Mouse (Mus musculus) brown adipose tissue, adult 24 weeks (tissue): ENCODE results near the gene Myo3a. TPM values are rescaled to one million over a fixed set of nuclear protein-coding genes. Genes with fewer than 3 reads are reported as not detected.

Experiments
- H3K27ac ChIP-seq: fragments of 200-500 bp; replicated peaks from 2 replicates; pipeline ENCODE4 v1.5.1; 2012; ENCODE audit warnings: low read depth, mild to moderate bottlenecking, low read length
- H3K4me1 ChIP-seq: fragments of 200-500 bp; 2 replicates; pipeline ENCODE4 v1.6.1; 2012; ENCODE audit warnings: low read length, mixed read lengths; ENCODE audit not compliant: control insufficient read depth, insufficient read depth, insufficient read length
- H3K4me3 ChIP-seq: fragments of 200-500 bp; 2 replicates; pipeline ENCODE4 v1.5.1; 2012; ENCODE audit warnings: low read depth, mild to moderate bottlenecking, low read length, moderate library complexity; ENCODE audit not compliant: insufficient read depth
- polyA plus RNA-seq: library from polyadenylated mRNA; stranded (reverse); fragments of >200 nt; gene quantifications from 2 replicates; pipeline ENCODE4 v1.2.4, GENCODE M21; 2012; ENCODE audit not compliant: missing spikeins, insufficient read depth, insufficient read length

The Myo3a gene
- polyA plus RNA-seq, 1 experiment = not detected

DNA sequence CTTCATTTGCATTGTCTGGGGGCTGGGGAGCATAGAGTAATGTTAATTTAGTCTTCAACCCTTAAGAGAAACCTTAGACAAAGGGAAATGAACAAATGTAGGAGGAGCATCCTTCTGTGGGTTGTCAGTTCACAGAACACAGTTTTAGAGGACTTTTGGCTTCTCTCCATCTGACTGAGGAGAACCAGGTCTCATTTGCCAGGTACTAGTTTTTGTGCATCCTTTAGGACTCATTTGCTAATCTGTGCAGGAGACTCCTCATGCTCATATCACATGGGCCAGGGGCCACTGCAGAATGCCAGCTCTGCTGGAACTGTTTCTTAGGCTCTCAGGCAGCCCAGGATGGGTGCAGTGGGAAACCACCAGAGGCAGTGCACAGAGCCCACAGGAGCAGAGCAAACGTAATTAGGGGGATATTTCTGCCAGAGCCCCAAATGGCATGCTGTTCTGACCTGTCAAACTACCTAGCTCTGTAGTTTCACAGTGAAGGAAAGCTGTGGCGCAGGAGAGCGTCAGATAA lies 399.9 kb downstream of the Myo3a start:
- no peak overlapping the region for H3K4me3 ChIP-seq
- H3K27ac ChIP-seq = no peak overlapping the region
- no peaks in the 10 kb centered on the region; the same call in 1 of the 2 replicates for H3K4me1 ChIP-seq

DNA sequence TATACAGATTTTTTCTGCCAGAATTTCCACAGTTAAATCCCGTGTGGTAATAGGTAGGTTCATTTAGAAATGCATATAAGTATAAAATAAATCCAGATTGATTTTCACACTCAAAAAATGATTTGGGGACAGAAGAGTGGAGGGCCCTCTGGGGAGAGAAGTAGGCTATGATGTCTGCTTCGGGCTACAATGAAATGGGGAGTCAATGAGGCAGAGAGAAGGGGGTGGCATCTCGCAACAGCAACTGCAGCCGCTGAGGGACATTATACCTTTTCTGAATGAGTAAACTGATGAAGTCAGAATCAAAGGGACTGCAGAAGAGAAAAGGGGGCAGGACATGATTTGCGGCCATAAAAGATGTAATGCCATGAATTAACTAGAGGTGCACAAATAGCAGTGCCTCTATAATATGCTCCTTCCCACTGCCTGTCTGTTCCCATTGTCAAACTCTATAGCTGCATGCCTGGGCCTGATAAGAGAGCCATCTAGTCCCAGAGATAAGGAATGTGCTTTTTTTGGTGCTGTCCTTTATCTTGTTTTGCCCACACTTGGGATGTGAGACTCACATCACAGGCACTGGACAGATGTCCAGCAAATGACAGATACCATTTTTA lies 400.6 kb downstream of the Myo3a start:
- Histone ChIP-seq H3K4me3 (no peak overlapping the region), H3K27ac (no peak overlapping the region), H3K4me1 (no peaks in the 10 kb centered on the region)

- Histone ChIP-seq H3K4me1 (no peaks in the 10 kb centered on the region), H3K27ac (no peak overlapping the region), H3K4me3 (no peak overlapping the region)
These were observed 407.5 kb downstream of the Myo3a start for GRCm38 (mm10) chr2:22634766-22635165.

- no peak overlapping the region for H3K27ac ChIP-seq
- H3K4me1 ChIP-seq = no peaks in the 10 kb centered on the region
- no peak overlapping the region for H3K4me3 ChIP-seq
These were observed 418.8 kb downstream of the Myo3a start for GRCm38 (mm10) chr2:22646134-22646533.

DNA sequence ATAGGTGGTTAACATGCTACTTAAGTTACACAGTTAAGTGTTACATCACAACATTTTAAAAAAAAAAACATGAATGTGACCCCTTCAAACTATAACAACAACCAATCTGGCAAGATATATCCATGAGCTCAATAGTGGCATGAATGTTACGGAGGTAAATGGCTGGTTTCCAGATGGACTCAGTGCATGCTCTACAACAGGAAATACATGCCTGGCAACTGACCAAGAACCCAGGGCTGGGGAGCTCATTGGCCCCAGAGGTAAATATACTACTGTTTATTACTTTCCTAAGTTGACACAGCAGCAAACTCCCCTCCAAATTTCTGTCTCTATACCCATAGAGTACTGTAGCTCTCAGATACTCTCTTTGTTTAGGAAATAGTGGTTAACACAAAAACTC lies 421.1 kb downstream of the Myo3a start:
- Histone ChIP-seq H3K4me1 (no peaks in the 10 kb centered on the region), H3K27ac (no peak overlapping the region), H3K4me3 (no peak overlapping the region)

DNA sequence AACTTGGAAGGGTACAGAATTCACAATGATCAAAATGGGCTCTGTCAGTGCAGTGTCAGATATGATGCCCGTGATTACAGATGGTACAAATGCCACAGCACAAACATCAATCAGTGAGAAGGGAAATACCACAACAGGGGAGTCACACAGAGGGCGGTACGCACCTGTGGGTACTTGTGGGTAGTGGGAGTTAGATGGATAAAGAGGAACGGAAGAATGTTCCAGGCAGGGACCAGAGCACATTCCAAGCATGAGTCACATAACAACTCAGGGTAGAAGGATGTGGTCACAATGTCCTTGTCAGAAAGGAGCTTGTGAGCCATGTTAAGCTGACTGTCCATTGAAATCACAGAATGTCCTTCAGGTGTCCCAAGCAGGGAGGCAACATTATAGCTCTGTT lies 424.5 kb downstream of the Myo3a start:
- no peak overlapping the region for H3K27ac ChIP-seq
- H3K4me3 ChIP-seq = no peak overlapping the region
- no peaks in the 10 kb centered on the region for H3K4me1 ChIP-seq

DNA sequence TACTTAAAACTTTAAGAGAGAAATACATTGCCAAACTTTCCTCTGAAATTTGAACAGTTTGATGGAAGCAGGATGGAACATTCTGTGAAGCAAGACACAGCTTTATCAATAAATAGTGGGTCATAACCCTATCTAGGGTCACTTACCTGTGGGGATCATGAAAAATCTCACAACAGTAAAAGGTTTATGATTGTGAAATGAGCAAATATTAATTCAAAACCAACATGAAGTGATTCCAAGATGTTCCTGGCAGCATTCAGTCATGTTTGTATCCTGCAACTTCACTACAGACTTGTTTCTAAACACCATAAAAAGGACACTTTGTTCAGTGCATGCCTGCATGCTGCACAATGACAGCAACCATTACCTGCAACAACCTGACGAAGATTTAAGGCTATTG lies 436.4 kb downstream of the Myo3a start:
- Histone ChIP-seq H3K4me1 (no peaks in the 10 kb centered on the region), H3K27ac (no peak overlapping the region), H3K4me3 (no peak overlapping the region)
